8 mouse cellular contexts compared by ENCODE assay signal in the genomic region with DNA sequence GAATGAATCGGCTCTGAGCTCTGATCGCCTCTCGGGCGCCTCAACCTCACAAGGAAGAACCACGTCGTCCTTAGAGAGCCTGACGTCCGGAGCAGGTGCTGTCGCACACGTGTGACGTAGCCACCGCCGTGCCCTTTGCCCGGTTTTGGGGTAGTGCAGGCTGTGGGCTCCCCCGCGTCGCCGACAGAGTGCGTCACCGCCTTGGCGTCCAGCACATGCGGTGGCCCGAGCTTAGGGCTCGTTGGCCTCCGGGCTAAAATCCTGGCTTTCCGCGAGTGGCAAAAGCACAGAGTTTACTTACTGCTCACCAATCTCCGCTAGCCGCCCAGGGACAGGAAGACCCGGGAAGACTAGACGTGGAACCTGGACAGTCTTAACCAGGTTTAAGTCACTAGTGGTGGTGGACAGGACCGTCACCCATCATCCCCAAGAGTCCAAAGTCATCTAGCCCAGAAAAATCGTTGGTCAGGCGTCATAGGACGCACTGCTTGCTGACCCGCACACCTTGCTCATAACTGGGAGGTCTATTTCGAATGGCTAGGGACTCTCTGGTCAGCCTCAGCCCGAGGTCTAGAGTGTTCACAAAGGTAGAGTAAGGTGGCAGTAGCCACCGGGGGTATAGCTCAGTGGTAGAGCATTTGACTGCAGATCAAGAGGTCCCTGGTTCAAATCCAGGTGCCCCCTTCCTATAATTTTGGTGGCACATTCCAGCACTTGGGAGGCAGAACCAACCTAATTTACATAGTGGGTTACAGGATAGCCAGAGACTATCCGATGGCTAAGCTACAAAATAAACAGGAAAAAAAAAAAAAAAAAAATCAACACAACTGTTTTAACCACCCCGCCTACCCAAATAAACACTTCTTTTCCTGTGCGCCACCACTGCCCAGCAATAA. TPM values are rescaled to one million over a fixed set of nuclear protein-coding genes. Genes with fewer than 3 reads are reported as not detected.
DNase-seq lines count a peak whose midpoint lies in the region; ATAC-seq and TF ChIP-seq lines count a peak whose summit lies in the region.

No protein-coding gene starts in this region.

- H3K27me3 ChIP-seq in ES-Bruce4 (ENCODE audit: control insufficient read depth, insufficient read depth, low read length, poor library complexity, severe bottlenecking): no peaks in the 10 kb centered on the region
- peaks cover 7% of the 10 kb centered on the region; the same call in 1 of the 2 replicates for H3K27me3 ChIP-seq in forebrain, embryonic 13.5 days
- no peaks in the 10 kb centered on the region for H3K27me3 ChIP-seq in liver, postnatal 0 days (ENCODE audit: insufficient read depth, low read length)
- no peaks in the 10 kb centered on the region for H3K27me3 ChIP-seq in neural tube, embryonic 14.5 days (ENCODE audit: control insufficient read depth, insufficient read depth, low read length)

- 6% methylated on average over 42 of the region's 42 CpGs for WGBS in forebrain, embryonic 13.5 days
- 3% methylated on average over 42 of the region's 42 CpGs for WGBS in large intestine, adult 2 months
- WGBS in liver, postnatal 0 days (ENCODE audit: insufficient replicate concordance): 5% methylated on average over 42 of the region's 42 CpGs
- WGBS in neural tube, embryonic 14.5 days: 5% methylated on average over 42 of the region's 42 CpGs

- TF ChIP-seq CTCF in ES-Bruce4 (IDR thresholded peaks at IDR 0.05; ENCODE audit: low read depth, low read length): no peak
- no peak for TF ChIP-seq CTCF in liver, postnatal 0 days (IDR thresholded peaks at IDR 0.05; ENCODE audit: low read depth)

- H3K9ac ChIP-seq in ES-Bruce4 (ENCODE audit: low read depth, poor library complexity, severe bottlenecking): peak overlapping the region; percentile 87
- peak overlapping the region; percentile 78 for H3K9ac ChIP-seq in forebrain, embryonic 13.5 days
- H3K9ac ChIP-seq in liver, postnatal 0 days (replicated peaks): peak overlapping the region; percentile 89
- H3K9ac ChIP-seq in neural tube, embryonic 14.5 days (replicated peaks; ENCODE audit: low read depth, low read length): peak overlapping the region; percentile 71

- intact Hi-C loops in heart, postnatal 10 days (cut with DNase I): loop anchor here (2.0 kb wide), 1 partner anchor 16 kb away; a partner anchor contains a TSS

- peak overlapping the region; percentile 4; the same call in 1 of the 2 replicates for H3K27ac ChIP-seq in ES-Bruce4 (ENCODE audit: insufficient read depth, low read length)
- no peak overlapping the region for H3K27ac ChIP-seq in forebrain, embryonic 13.5 days
- H3K27ac ChIP-seq in liver, postnatal 0 days (ENCODE audit: low read depth): peak overlapping the region; percentile 89
- peak overlapping the region; percentile 72 for H3K27ac ChIP-seq in neural tube, embryonic 14.5 days (ENCODE audit: low read depth, low read length)

- H3K9me3 ChIP-seq in ES-Bruce4 (replicated peaks; ENCODE audit: control insufficient read depth, insufficient read depth, low read length, poor library complexity, severe bottlenecking): no peaks in the 10 kb centered on the region
- no peaks in the 10 kb centered on the region for H3K9me3 ChIP-seq in forebrain, embryonic 13.5 days (replicated peaks)
- H3K9me3 ChIP-seq in liver, postnatal 0 days (ENCODE audit: low read length): no peaks in the 10 kb centered on the region
- H3K9me3 ChIP-seq in neural tube, embryonic 14.5 days (ENCODE audit: control insufficient read depth, low read length): no peaks in the 10 kb centered on the region

- peak; percentile 88 for ATAC-seq in cerebellum, adult (ENCODE audit: insufficient number of reproducible peaks, low FRiP score, low TSS enrichment)
- peak; percentile 98 for ATAC-seq in forebrain, embryonic 13.5 days
- ATAC-seq in liver, postnatal 0 days: peak; percentile 99
- ATAC-seq in neural tube, embryonic 14.5 days (ENCODE audit: low read depth): peak; percentile 98

- peak overlapping the region; percentile 92 for H3K4me2 ChIP-seq in forebrain, embryonic 13.5 days
- peak overlapping the region; percentile 86 for H3K4me2 ChIP-seq in liver, postnatal 0 days (ENCODE audit: low read depth, low read length)
- H3K4me2 ChIP-seq in neural tube, embryonic 14.5 days (ENCODE audit: low read depth, low read length): peak overlapping the region; percentile 76

- no peaks in the 10 kb centered on the region for H3K4me1 ChIP-seq in ES-Bruce4 (ENCODE audit: control insufficient read depth, insufficient read depth, low read length)
- peaks cover 29% of the 10 kb centered on the region for H3K4me1 ChIP-seq in forebrain, embryonic 13.5 days
- peaks cover 25% of the 10 kb centered on the region for H3K4me1 ChIP-seq in liver, postnatal 0 days (ENCODE audit: insufficient read depth)
- peaks cover 11% of the 10 kb centered on the region for H3K4me1 ChIP-seq in neural tube, embryonic 14.5 days (ENCODE audit: control insufficient read depth, insufficient read depth, low read length)

- TF ChIP-seq POLR2A in ES-Bruce4 (IDR thresholded peaks at IDR 0.05; ENCODE audit: insufficient read depth, low read length): peak; percentile 10

- peaks cover 4% of the 10 kb centered on the region for H3K36me3 ChIP-seq in ES-Bruce4 (ENCODE audit: control insufficient read depth, insufficient read depth, low read length, poor library complexity, severe bottlenecking)
- no peaks in the 10 kb centered on the region for H3K36me3 ChIP-seq in forebrain, embryonic 13.5 days (ENCODE audit: poor library complexity, severe bottlenecking)
- no peaks in the 10 kb centered on the region for H3K36me3 ChIP-seq in liver, postnatal 0 days (replicated peaks; ENCODE audit: insufficient read depth, low read length)
- no peaks in the 10 kb centered on the region for H3K36me3 ChIP-seq in neural tube, embryonic 14.5 days (ENCODE audit: control insufficient read depth, insufficient read depth, low read length)

- peak overlapping the region; percentile 97 for H3K4me3 ChIP-seq in ES-Bruce4 (ENCODE audit: low read depth, low read length)
- H3K4me3 ChIP-seq in forebrain, embryonic 13.5 days: peak overlapping the region; percentile 77
- peak overlapping the region; percentile 74 for H3K4me3 ChIP-seq in liver, postnatal 0 days (ENCODE audit: low read depth, low read length)
- H3K4me3 ChIP-seq in neural tube, embryonic 14.5 days (ENCODE audit: low read depth, low read length): peak overlapping the region; percentile 71

- no peak for TF ChIP-seq EP300 in ES-Bruce4 (IDR thresholded peaks at IDR 0.05; ENCODE audit: insufficient read depth, low read depth, low read length)
- TF ChIP-seq EP300 in liver, postnatal 0 days (IDR thresholded peaks at IDR 0.05; ENCODE audit: low read depth): no peak

- peak; percentile 88 for DNase-seq in heart, postnatal 10 days
- DNase-seq in large intestine, adult 2 months (ENCODE audit: low read depth, low spot score): peak; percentile 84
- peak; percentile 95 for DNase-seq in liver, postnatal 0 days
- DNase-seq in testis, postnatal 10 days (ENCODE audit: low spot score): peak; percentile 84

RNA-seq across cellular contexts. Expression of a gene that starts 16.8 kb away (rescaled TPM):
- polyA plus RNA-seq in ES-Bruce4 (2011; ENCODE audit: insufficient read depth, insufficient read length, low read depth, missing spikeins): 217 and 240 TPM in 2 replicates
- polyA plus RNA-seq in forebrain, embryonic 13.5 days (2015; fragmentation: Nextera tagmentation; extraction: Ambion mirVana): 54.6 and 60.7 TPM in 2 replicates
- 10 to 100 TPM; 25.5 to 27.7 TPM for total RNA-seq in heart, postnatal 10 days (2021)
- polyA plus RNA-seq in large intestine, adult 2 months (2012; rRNA removed): 6.8 and 11.0 TPM in 2 replicates
- 22.6 and 23.0 TPM in 2 replicates for polyA plus RNA-seq in liver, postnatal 0 days (2015; fragmentation: Nextera tagmentation; extraction: Ambion mirVana)
- 50.9 and 53.1 TPM in 2 replicates for polyA plus RNA-seq in neural tube, embryonic 14.5 days (2014; fragmentation: Nextera tagmentation; extraction: Ambion mirVana)

RNA-seq across cellular contexts. Expression of a gene that starts 47.0 kb away (rescaled TPM):
- polyA plus RNA-seq in ES-Bruce4 (2011; ENCODE audit: insufficient read depth, insufficient read length, low read depth, missing spikeins): not detected in 2 replicates
- 1.4 and 2.0 TPM in 2 replicates for polyA plus RNA-seq in forebrain, embryonic 13.5 days (2015; fragmentation: Nextera tagmentation; extraction: Ambion mirVana)
- total RNA-seq in heart, postnatal 10 days (2021): under 1 TPM in 1 of 2 experiments, not detected in 1; 0.31 TPM
- not detected in 2 replicates for polyA plus RNA-seq in large intestine, adult 2 months (2012; rRNA removed)
- polyA plus RNA-seq in liver, postnatal 0 days (2015; fragmentation: Nextera tagmentation; extraction: Ambion mirVana): 0.20 and 0.30 TPM in 2 replicates
- 1.6 and 2.5 TPM in 2 replicates for polyA plus RNA-seq in neural tube, embryonic 14.5 days (2014; fragmentation: Nextera tagmentation; extraction: Ambion mirVana)
